In genomic region chr1:82374831-82375358, GRCm38 (mm10) we compare ENCODE assay signal across 9 mouse cellular contexts. TPM values are rescaled to one million over a fixed set of nuclear protein-coding genes. Genes with fewer than 3 reads are reported as not detected.
A peak's percentile ranks its signal among the peaks of the same experiment; 100 is the strongest.
DNase-seq lines count a peak whose midpoint lies in the region; ATAC-seq and TF ChIP-seq lines count a peak whose summit lies in the region.
"Had no signal": no experiment of that assay in that cellular context is flagged by ENCODE, and none has a peak within 500 bp of the region (broad histone marks: within the 10 kb centered on the region; RNA-seq: fewer than 3 reads in every experiment).

No protein-coding gene starts in this region.

- no peak for TF ChIP-seq CTCF in lung, embryonic 14.5 days (IDR thresholded peaks at IDR 0.05; ENCODE audit: low read depth)
- TF ChIP-seq CTCF in kidney, postnatal 0 days (IDR thresholded peaks at IDR 0.05; ENCODE audit: low read depth) = no peak

- ATAC-seq in lung, embryonic 14.5 days (ENCODE audit: insufficient read depth) = peak; percentile 77; the same call in 1 of the 2 replicates
- peak; percentile 63; the same call in 1 of the 2 replicates for ATAC-seq in embryonic facial prominence, embryonic 11.5 days (replicated peaks; ENCODE audit: insufficient number of reproducible peaks, low FRiP score, low TSS enrichment, low read depth)
- peak; percentile 81; the same call in 1 of the 2 replicates for ATAC-seq in kidney, postnatal 0 days (replicated peaks; ENCODE audit: low FRiP score, low read depth)
- ATAC-seq in neural tube, embryonic 12.5 days (ENCODE audit: low FRiP score, low read depth) = 0 out of 2 replicates have a peak, but pooled peaks have one; percentile 37

- no peak overlapping the region for H3K27ac ChIP-seq in lung, embryonic 14.5 days (ENCODE audit: low read depth)
- 0 out of 2 replicates have a peak overlapping the region, but pooled peaks have one; percentile 20 for H3K27ac ChIP-seq in embryonic facial prominence, embryonic 11.5 days (replicated peaks; ENCODE audit: low read depth, low read length)
- peak overlapping the region; percentile 54; the same call in 1 of the 2 replicates for H3K27ac ChIP-seq in kidney, postnatal 0 days
- H3K27ac ChIP-seq in neural tube, embryonic 12.5 days = no peak overlapping the region
- H3K27ac ChIP-seq: heart, adult 2 months had no signal

- H3K27me3 ChIP-seq in lung, embryonic 14.5 days (ENCODE audit: insufficient read depth, low read length) = no peaks in the 10 kb centered on the region
- no peaks in the 10 kb centered on the region for H3K27me3 ChIP-seq in embryonic facial prominence, embryonic 11.5 days (ENCODE audit: control insufficient read depth, insufficient read depth, low read length)
- H3K27me3 ChIP-seq in kidney, postnatal 0 days (ENCODE audit: insufficient read depth, low read length) = no peaks in the 10 kb centered on the region
- H3K27me3 ChIP-seq in neural tube, embryonic 12.5 days (replicated peaks) = no peaks in the 10 kb centered on the region

- H3K9ac ChIP-seq in lung, embryonic 14.5 days = no peak overlapping the region
- no peak overlapping the region for H3K9ac ChIP-seq in embryonic facial prominence, embryonic 11.5 days (replicated peaks; ENCODE audit: low read length)
- H3K9ac ChIP-seq in kidney, postnatal 0 days (ENCODE audit: low read depth, low read length) = no peak overlapping the region
- H3K9ac ChIP-seq in neural tube, embryonic 12.5 days = no peak overlapping the region

- no peak overlapping the region for H3K4me3 ChIP-seq in lung, embryonic 14.5 days (ENCODE audit: low read depth, low read length)
- H3K4me3 ChIP-seq in embryonic facial prominence, embryonic 11.5 days (ENCODE audit: low read depth, low read length) = no peak overlapping the region
- H3K4me3 ChIP-seq in kidney, postnatal 0 days (replicated peaks; ENCODE audit: low read depth, low read length) = no peak overlapping the region
- no peak overlapping the region for H3K4me3 ChIP-seq in neural tube, embryonic 12.5 days
- H3K4me3 ChIP-seq: heart, adult 2 months; myocyte had no signal

- WGBS in lung, embryonic 14.5 days = 34% methylated on average over 4 of the region's 4 CpGs
- WGBS in embryonic facial prominence, embryonic 11.5 days = 16% methylated on average over 4 of the region's 4 CpGs
- WGBS in kidney, postnatal 0 days = 18% methylated on average over 4 of the region's 4 CpGs
- WGBS in neural tube, embryonic 12.5 days = 28% methylated on average over 4 of the region's 4 CpGs

- H3K9me3 ChIP-seq in lung, embryonic 14.5 days (ENCODE audit: low read depth, low read length) = no peaks in the 10 kb centered on the region
- no peaks in the 10 kb centered on the region for H3K9me3 ChIP-seq in embryonic facial prominence, embryonic 11.5 days (replicated peaks; ENCODE audit: control insufficient read depth, low read length)
- no peaks in the 10 kb centered on the region for H3K9me3 ChIP-seq in kidney, postnatal 0 days (replicated peaks; ENCODE audit: low read length)
- no peaks in the 10 kb centered on the region for H3K9me3 ChIP-seq in neural tube, embryonic 12.5 days

- no peaks in the 10 kb centered on the region for H3K4me1 ChIP-seq in lung, embryonic 14.5 days (ENCODE audit: insufficient read depth)
- no peaks in the 10 kb centered on the region; the same call in 1 of the 2 replicates for H3K4me1 ChIP-seq in embryonic facial prominence, embryonic 11.5 days (ENCODE audit: control insufficient read depth, insufficient read depth, low read length)
- H3K4me1 ChIP-seq in kidney, postnatal 0 days (replicated peaks; ENCODE audit: insufficient read depth, low read length) = 0 out of 2 replicates have a peak, but pooled peaks cover 2% of the 10 kb centered on the region
- H3K4me1 ChIP-seq in neural tube, embryonic 12.5 days = no peaks in the 10 kb centered on the region; the same call in 1 of the 2 replicates

- H3K4me2 ChIP-seq in lung, embryonic 14.5 days = no peak overlapping the region
- H3K4me2 ChIP-seq in embryonic facial prominence, embryonic 11.5 days (ENCODE audit: low read depth, low read length) = no peak overlapping the region
- H3K4me2 ChIP-seq in kidney, postnatal 0 days (ENCODE audit: low read length) = no peak overlapping the region
- no peak overlapping the region for H3K4me2 ChIP-seq in neural tube, embryonic 12.5 days (replicated peaks)

- no peaks in the 10 kb centered on the region for H3K36me3 ChIP-seq in lung, embryonic 14.5 days (ENCODE audit: insufficient read depth)
- H3K36me3 ChIP-seq in embryonic facial prominence, embryonic 11.5 days (replicated peaks; ENCODE audit: control insufficient read depth, insufficient read depth, low read depth, low read length) = no peaks in the 10 kb centered on the region
- H3K36me3 ChIP-seq in kidney, postnatal 0 days (ENCODE audit: insufficient read depth, low read length) = no peaks in the 10 kb centered on the region
- H3K36me3 ChIP-seq in neural tube, embryonic 12.5 days = no peaks in the 10 kb centered on the region

- peak; percentile 31 for DNase-seq in lung, embryonic 14.5 days
- no peak for DNase-seq in lung, postnatal 10 days
- peak; percentile 33 for DNase-seq in embryonic facial prominence, embryonic 11.5 days (ENCODE audit: low spot score)
- peak; percentile 90 for DNase-seq in kidney, postnatal 0 days (ENCODE audit: low spot score)
- no peak for DNase-seq in thymus, postnatal 4 days
- DNase-seq in left cerebral cortex, postnatal 4 days = no peak
- DNase-seq: heart, adult 2 months had no signal

- intact Hi-C loops in left cerebral cortex, postnatal 4 days (cut with DNase I) = no loop called here

RNA-seq across cellular contexts. Expression of gene Rhbdd1, which starts 58.6 kb away (rescaled TPM):
- 6.4 and 7.6 TPM in 2 replicates for polyA plus RNA-seq in lung, embryonic 14.5 days (2014; fragmentation: Nextera tagmentation; extraction: Ambion mirVana)
- 6.7 and 6.9 TPM in 2 replicates for polyA plus RNA-seq in embryonic facial prominence, embryonic 11.5 days (2014; fragmentation: Nextera tagmentation; extraction: Ambion mirVana)
- polyA plus RNA-seq in kidney, postnatal 0 days (2015; fragmentation: Nextera tagmentation; extraction: Ambion mirVana) = 8.0 and 8.6 TPM in 2 replicates
- 8.7 and 9.5 TPM in 2 replicates for polyA plus RNA-seq in neural tube, embryonic 12.5 days (2016; fragmentation: Nextera tagmentation; extraction: Ambion mirVana)
- total RNA-seq in left cerebral cortex, postnatal 4 days (2021) = 1 to 10 TPM; 3.7 to 3.8 TPM

Comparison
In these comparisons a context has a peak if more than half of its experiments do, and no peak if none do; other contexts are left out.
1. DNase-seq: peak in lung, embryonic 14.5 days (single experiment), embryonic facial prominence, embryonic 11.5 days (single experiment) and kidney, postnatal 0 days (single experiment); none in lung, postnatal 10 days (single experiment), thymus, postnatal 4 days (single experiment) and left cerebral cortex, postnatal 4 days (single experiment).
2. H3K27ac ChIP-seq: peak in embryonic facial prominence, embryonic 11.5 days (single experiment) and kidney, postnatal 0 days (single experiment); none in lung, embryonic 14.5 days (single experiment) and neural tube, embryonic 12.5 days (single experiment).
3. Peak in every context shown above with its lines, with median percentiles within 50 percentile points of each other: ATAC-seq.